Mouse (Mus musculus) ES-E14 (cell line): ENCODE measurements around the gene Lcp1.

Source experiments
- CHD2 ChIP-seq: IDR thresholded peaks from 2 replicates; pipeline ENCODE4 v1.6.1; 2014; ENCODE audit warnings: mild to moderate bottlenecking, low read depth, low read length, inconsistent platforms
- HCFC1 ChIP-seq: IDR thresholded peaks from 2 replicates; pipeline ENCODE4 v1.6.1; 2012; ENCODE audit warnings: low read length, inconsistent platforms, borderline replicate concordance; ENCODE audit not compliant: insufficient read depth
- ZC3H11A ChIP-seq: IDR thresholded peaks from 2 replicates; pipeline ENCODE4 v1.6.1; 2012; ENCODE audit warnings: low read depth, mild to moderate bottlenecking, inconsistent platforms, low read length, borderline replicate concordance

- TF ChIP-seq ZC3H11A (no peak), HCFC1 (no peak), CHD2 (no peak)
Observed at GRCm38 (mm10) chr14:75130501-75131318, at the start of gene Lcp1, which contains the start of gene Lrrc63.
